Mouse (Mus musculus) limb, embryonic 10.5 days (tissue): ENCODE measurements around the gene Oaf. TPM values are rescaled to one million over a fixed set of nuclear protein-coding genes. Genes with fewer than 3 reads are reported as not detected.
A peak's percentile ranks its signal among the peaks of the same experiment; 100 is the strongest.

Experiments used
- DNase-seq: peaks from one replicate; pipeline ENCODE4 v3.0.0-alpha.2; 2017; ENCODE audit warnings: low spot score
- H3K27ac ChIP-seq: fragments of 300-500 bp; sonication (generic); 2 replicates; pipeline ENCODE4 v1.5.1; 2016; ENCODE audit warnings: mild to moderate bottlenecking
- H3K27me3 ChIP-seq: fragments of 300-500 bp; sonication (generic); 2 replicates; pipeline ENCODE4 v1.6.1; 2016; ENCODE audit warnings: low read depth, mild to moderate bottlenecking; ENCODE audit not compliant: poor library complexity, severe bottlenecking
- H3K36me3 ChIP-seq: fragments of 300-500 bp; sonication (generic); 2 replicates; pipeline ENCODE4 v1.6.1; 2016; ENCODE audit warnings: mild to moderate bottlenecking, moderate library complexity
- H3K4me1 ChIP-seq: fragments of 300-500 bp; sonication (generic); 2 replicates; pipeline ENCODE4 v1.6.1; 2016
- H3K4me3 ChIP-seq: fragments of 300-500 bp; sonication (generic); 2 replicates; pipeline ENCODE4 v1.5.1; 2016; ENCODE audit warnings: mild to moderate bottlenecking, moderate library complexity
- H3K9me3 ChIP-seq: fragments of 300-500 bp; sonication (generic); replicated peaks from 2 replicates; pipeline ENCODE4 v1.6.1; 2016; ENCODE audit warnings: mild to moderate bottlenecking
- WGBS: fragments of 180-500 bp; shearing (Covaris S2); methylation state at CpG from one replicate; pipeline ENCODE4 v1.1.7; 2016; 5-methylcytosine and 5-hydroxymethylcytosine counted together
- polyA plus RNA-seq: library from polyadenylated mRNA; unstranded; fragments of >200 nt; fragmentation: Nextera tagmentation; extraction: Ambion mirVana; gene quantifications from 2 replicates; pipeline ENCODE4 v1.2.1, GENCODE M21; 2016

Gene Oaf
- polyA plus RNA-seq, 1 experiment from 2014 or later = 87.4 TPM

DNA sequence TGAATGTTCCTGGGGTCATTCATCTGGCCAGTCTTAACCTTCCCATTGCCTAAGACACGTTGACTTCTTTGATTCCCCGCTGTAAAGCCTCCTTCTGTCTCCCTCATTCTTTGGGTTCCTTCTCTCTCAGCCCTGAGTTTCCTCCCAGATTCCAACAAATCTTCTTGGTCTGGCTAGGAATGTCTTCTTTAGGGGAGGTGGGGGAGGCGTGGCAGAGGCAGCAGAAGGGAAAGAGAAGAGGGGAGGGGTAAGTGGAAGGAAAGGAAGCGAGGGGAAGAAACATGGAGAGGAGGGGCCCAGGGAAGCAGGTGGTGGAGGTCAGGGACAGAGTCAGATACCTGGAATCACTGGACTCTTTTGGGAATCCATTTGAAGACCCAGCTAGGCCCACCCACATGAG is 22.7 kb upstream of the Oaf start:
- no peaks in the 10 kb centered on the region for H3K36me3 ChIP-seq
- H3K4me1 ChIP-seq = peaks cover 74% of the 10 kb centered on the region
- peak overlapping the region; percentile 95 for H3K27ac ChIP-seq
- no peak for DNase-seq
- no peaks in the 10 kb centered on the region for H3K9me3 ChIP-seq
- WGBS = 37% methylated on average over 4 of the region's 4 CpGs
- no peak overlapping the region for H3K4me3 ChIP-seq
- H3K27me3 ChIP-seq = no peaks in the 10 kb centered on the region

- Histone ChIP-seq H3K4me3 (no peak overlapping the region), H3K27me3 (no peaks in the 10 kb centered on the region), H3K36me3 (no peaks in the 10 kb centered on the region), H3K27ac (peak overlapping the region; percentile 95), H3K4me1 (peaks cover 77% of the 10 kb centered on the region), H3K9me3 (no peaks in the 10 kb centered on the region)
- no peak for DNase-seq
- WGBS = 23% methylated on average over 2 of the region's 2 CpGs
These were observed 22.2 kb upstream of the Oaf start for GRCm38 (mm10) chr9:43261941-43262340.

DNA sequence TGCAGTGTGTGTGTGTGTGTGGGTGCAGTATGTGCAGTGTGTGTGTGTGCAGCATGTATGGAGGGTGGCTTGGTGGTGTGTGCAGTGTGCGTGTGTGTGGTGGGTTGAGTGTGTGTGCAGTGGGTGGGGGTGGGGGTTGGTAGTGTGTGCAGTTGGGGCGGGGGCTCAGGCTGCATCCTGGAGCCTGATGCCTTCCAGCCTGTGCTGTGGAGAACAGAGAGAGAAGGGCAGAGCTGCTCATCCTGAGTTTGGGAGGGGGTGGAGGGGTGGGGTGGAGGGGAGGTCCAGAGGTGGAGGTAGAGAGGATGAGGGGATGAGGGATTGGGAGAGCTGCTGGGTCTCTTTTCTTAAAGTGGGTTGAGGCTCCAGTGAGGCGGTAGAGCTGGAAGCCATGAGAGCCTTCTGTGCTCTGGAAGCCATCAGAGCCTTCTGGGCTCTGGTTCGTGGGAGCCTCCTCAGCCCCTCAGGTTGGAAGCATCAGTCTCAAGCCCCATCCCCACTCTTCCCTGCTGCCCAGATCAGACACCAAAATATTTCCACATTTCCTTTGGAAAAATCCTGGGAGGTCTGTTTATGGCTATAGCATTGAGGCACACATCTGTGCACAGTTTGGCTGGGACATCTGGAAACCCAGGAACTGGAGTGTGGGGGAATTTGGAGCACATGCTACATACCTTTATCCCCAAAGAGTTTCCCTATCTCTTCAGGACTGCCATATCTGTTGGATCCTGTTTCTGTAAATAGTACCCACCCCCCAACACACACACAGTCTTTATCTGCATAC is 21.6 kb upstream of the Oaf start:
- Histone ChIP-seq H3K27ac (peak overlapping the region; percentile 95), H3K36me3 (no peaks in the 10 kb centered on the region), H3K9me3 (no peaks in the 10 kb centered on the region), H3K4me3 (peak overlapping the region; percentile 18), H3K4me1 (peaks cover 83% of the 10 kb centered on the region), H3K27me3 (no peaks in the 10 kb centered on the region)
- 32% methylated on average over 4 of the region's 4 CpGs for WGBS
- peak; percentile 73 for DNase-seq

DNA sequence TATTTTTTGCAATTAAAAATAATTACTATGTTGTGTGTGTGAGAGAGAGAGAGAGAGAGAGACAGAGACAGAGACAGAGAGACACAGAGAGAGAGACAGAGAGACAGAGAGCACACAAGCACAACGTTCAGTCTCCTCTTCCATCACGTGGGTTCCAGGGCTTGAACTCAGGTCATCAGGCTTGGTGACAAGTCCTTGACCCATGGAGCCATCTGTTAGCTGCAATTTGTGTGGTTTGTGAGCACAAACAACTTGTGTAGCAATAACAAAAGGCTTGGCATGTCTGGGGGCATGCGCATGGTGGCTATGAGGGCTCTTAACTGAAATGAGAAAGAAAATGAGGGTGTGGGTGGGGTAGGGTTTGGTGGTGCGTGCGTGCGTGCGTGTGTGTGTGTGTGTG is 20.9 kb upstream of the Oaf start:
- Histone ChIP-seq H3K27ac (peak overlapping the region; percentile 95), H3K4me3 (no peak overlapping the region), H3K27me3 (no peaks in the 10 kb centered on the region), H3K9me3 (no peaks in the 10 kb centered on the region), H3K4me1 (peaks cover 87% of the 10 kb centered on the region), H3K36me3 (no peaks in the 10 kb centered on the region)
- DNase-seq = no peak
- WGBS = 79% methylated on average over 7 of the region's 7 CpGs

- Histone ChIP-seq H3K36me3 (no peaks in the 10 kb centered on the region), H3K4me1 (peaks cover 88% of the 10 kb centered on the region), H3K9me3 (no peaks in the 10 kb centered on the region), H3K27ac (peak overlapping the region; percentile 96), H3K4me3 (peak overlapping the region; percentile 42), H3K27me3 (no peaks in the 10 kb centered on the region)
- peak; percentile 83 for DNase-seq
- 3% methylated on average over 5 of the region's 5 CpGs for WGBS
These were observed 13.6 kb upstream of the Oaf start for GRCm38 (mm10) chr9:43253271-43253681.

DNA sequence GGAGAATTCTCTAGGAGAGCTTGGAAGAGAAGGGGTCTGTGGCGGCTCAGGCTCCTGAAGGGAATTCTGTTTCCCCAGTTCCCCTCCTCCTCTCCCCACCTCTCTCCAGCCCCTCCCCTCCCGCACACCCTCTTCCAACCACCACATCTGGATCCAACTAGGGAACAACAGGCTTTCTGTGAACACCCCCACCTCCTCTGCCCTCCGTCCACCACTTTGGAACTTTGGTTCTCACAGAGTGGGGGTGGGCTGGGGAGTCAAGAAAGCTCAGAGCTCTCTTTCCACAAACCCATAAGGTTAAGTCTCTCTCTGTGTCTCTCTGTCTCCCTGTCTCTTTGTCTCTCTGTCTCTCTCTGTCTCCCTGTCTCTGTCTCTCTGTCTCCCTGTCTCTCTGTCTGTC is 13.1 kb upstream of the Oaf start:
- 16% methylated on average over 3 of the region's 3 CpGs for WGBS
- no peaks in the 10 kb centered on the region for H3K36me3 ChIP-seq
- peak overlapping the region; percentile 96 for H3K27ac ChIP-seq
- H3K4me1 ChIP-seq = peaks cover 90% of the 10 kb centered on the region
- H3K9me3 ChIP-seq = no peaks in the 10 kb centered on the region
- H3K27me3 ChIP-seq = no peaks in the 10 kb centered on the region
- H3K4me3 ChIP-seq = peak overlapping the region; percentile 42
- DNase-seq = peak; percentile 86

DNA sequence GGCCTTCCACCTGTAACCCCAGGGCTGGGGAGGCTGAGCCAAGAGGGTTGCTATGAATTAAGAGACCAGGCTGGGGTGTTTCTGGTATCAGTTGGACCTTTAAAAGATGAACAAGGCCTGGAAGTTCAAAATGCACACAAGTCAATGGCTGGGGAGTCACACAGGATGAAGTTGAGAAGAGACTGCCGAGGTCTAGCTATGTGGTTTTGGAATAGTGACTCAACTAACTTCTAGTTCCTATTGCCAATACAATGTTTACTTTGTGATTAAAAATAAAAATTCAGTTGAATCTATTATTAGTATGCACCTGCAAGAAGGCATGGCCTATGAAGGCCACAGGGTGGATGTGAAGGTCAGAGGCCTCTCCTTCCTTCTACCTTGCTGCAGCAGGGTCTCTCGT is 12.1 kb upstream of the Oaf start:
- WGBS = 94% methylated on average over 2 of the region's 2 CpGs
- DNase-seq = no peak
- Histone ChIP-seq H3K36me3 (no peaks in the 10 kb centered on the region), H3K4me3 (no peak overlapping the region), H3K27me3 (no peaks in the 10 kb centered on the region), H3K9me3 (no peaks in the 10 kb centered on the region), H3K4me1 (peaks cover 91% of the 10 kb centered on the region), H3K27ac (peak overlapping the region; percentile 96)

GRCm38 (mm10) chr9:43246738-43247180 is 7.0 kb upstream of the Oaf start:
- H3K27ac ChIP-seq = peak overlapping the region; percentile 68

DNA sequence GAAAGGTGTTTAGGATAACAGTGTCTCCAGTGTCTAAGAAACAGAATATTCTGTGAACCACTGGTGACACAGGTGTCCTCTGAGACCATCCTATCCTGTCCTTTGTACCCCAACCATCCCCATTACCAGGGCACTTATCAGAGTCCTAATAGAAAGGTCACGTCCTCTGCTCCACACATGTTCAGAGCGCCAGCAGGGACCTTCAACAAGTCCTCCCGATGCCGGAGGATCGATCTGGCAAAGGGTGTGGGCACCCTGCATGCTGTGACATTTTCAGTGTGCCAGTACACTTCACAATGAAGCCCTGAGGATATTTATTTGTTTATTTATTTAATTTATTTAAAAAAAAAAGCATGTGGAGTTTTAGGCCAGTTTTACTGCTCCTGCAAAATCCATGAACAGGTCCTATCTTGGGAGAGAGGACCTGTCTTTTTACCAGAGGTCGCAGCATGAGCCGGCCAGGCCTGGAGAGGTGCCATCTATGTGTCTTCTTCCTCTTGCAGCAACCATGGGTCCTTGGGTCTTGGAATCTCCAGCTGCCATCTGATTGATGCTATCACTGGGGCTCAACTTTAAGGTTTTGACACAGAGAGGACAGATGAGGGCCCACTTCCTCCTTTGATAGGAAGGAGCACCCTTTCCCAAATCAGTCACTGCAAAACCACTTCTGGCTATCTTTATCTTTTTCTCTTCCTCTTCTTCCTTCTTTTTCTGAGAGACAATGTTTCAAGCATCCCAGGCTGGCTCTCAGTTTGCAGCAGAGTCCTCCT is 6.3 kb upstream of the Oaf start:
- H3K4me3 ChIP-seq = no peak overlapping the region
- H3K27ac ChIP-seq = peak overlapping the region; percentile 68
- no peak for DNase-seq
- H3K36me3 ChIP-seq = no peaks in the 10 kb centered on the region
- no peaks in the 10 kb centered on the region for H3K27me3 ChIP-seq
- H3K4me1 ChIP-seq = peaks cover 82% of the 10 kb centered on the region
- no peaks in the 10 kb centered on the region for H3K9me3 ChIP-seq
- WGBS = 85% methylated on average over 7 of the region's 7 CpGs

More at GRCm38 (mm10) chr9:43246738-43247180, 7.0 kb upstream of the Oaf start:
- WGBS = 32% methylated on average over 10 of the region's 10 CpGs
- Histone ChIP-seq H3K36me3 (no peaks in the 10 kb centered on the region), H3K27me3 (no peaks in the 10 kb centered on the region), H3K4me3 (no peak overlapping the region), H3K9me3 (no peaks in the 10 kb centered on the region), H3K4me1 (peaks cover 82% of the 10 kb centered on the region)
- DNase-seq = peak; percentile 45

- 75% methylated on average over 5 of the region's 5 CpGs for WGBS
- no peak overlapping the region for H3K4me3 ChIP-seq
- H3K27ac ChIP-seq = no peak overlapping the region
- no peaks in the 10 kb centered on the region for H3K9me3 ChIP-seq
- H3K27me3 ChIP-seq = no peaks in the 10 kb centered on the region
- no peak for DNase-seq
- peaks cover 86% of the 10 kb centered on the region for H3K4me1 ChIP-seq
- 0 out of 2 replicates have a peak, but pooled peaks cover 4% of the 10 kb centered on the region for H3K36me3 ChIP-seq
These were observed 2.7 kb upstream of the Oaf start for GRCm38 (mm10) chr9:43242432-43242831.

DNA sequence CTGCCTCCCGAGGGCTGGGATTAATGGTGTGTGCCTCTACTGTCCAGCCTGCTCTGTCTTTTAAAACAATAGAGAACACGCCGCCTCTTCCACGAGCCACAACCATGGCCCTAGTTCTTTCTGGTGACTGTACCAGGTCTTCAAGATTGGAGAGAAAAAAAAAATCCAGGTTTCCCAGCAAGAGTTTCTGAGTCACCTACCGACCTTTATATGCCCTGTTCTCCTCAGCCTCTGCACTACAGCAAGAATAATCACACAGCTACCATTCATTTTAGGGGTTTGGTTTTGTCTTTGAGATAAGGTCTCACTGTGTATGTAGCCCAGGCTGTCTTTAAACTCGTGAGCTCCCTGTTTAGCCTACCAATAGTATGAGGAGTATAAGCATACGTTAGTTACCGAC is 2.3 kb upstream of the Oaf start:
- H3K27ac ChIP-seq = peak overlapping the region; percentile 93; the same call in 1 of the 2 replicates

DNA sequence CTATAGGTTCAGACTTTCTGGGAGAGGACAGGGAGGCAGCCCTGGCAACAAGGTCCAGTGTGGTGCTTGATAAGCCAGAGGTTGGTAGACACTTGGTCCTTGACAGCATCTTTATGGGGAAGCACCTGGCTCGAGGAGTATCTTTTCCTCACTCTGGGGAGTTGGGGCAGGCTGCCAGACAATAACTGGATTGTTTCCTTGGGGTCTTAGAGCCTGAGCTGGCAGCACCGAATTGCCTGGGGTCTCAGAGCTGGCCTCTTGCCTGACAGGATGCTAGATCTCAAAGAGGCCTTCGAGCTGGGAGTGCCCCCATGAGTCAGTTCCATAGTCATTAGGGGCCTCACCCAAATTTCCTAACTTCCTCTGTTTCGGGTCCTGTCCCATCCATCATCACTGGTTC is 1.6 kb upstream of the Oaf start:
- WGBS = 54% methylated on average over 4 of the region's 4 CpGs
- no peak overlapping the region for H3K4me3 ChIP-seq
- H3K9me3 ChIP-seq = no peaks in the 10 kb centered on the region
- peak overlapping the region; percentile 93 for H3K27ac ChIP-seq
- peaks cover 86% of the 10 kb centered on the region for H3K4me1 ChIP-seq
- H3K27me3 ChIP-seq = no peaks in the 10 kb centered on the region
- peaks cover 14% of the 10 kb centered on the region for H3K36me3 ChIP-seq
- DNase-seq = no peak

More for the DNA sequence above, 2.3 kb upstream of the Oaf start:
- Histone ChIP-seq H3K36me3 (peaks cover 8% of the 10 kb centered on the region; the same call in 1 of the 2 replicates), H3K4me1 (peaks cover 86% of the 10 kb centered on the region), H3K27me3 (no peaks in the 10 kb centered on the region), H3K9me3 (no peaks in the 10 kb centered on the region), H3K4me3 (no peak overlapping the region)
- 85% methylated on average over 8 of the region's 8 CpGs for WGBS
- DNase-seq = no peak

DNA sequence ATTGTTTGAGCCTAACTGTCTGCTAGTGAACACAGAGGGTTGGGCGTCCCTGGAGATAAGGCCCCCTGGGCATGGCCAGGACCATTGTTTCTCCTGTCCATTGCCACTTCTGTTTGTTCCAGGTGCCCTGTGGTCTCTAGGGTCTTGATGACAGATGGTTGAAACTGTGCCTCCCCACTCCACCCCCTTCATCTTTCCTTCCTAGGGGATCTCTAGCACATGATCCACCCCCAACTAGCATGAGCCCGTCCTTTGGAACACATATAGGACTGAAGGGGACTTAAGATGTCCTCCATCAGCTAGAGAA is 836 bp upstream of the Oaf start:
- WGBS = 37% methylated on average over 2 of the region's 2 CpGs
- H3K4me3 ChIP-seq = peak overlapping the region; percentile 85
- peaks cover 22% of the 10 kb centered on the region for H3K36me3 ChIP-seq
- peak overlapping the region; percentile 93 for H3K27ac ChIP-seq
- DNase-seq = no peak
- no peaks in the 10 kb centered on the region for H3K9me3 ChIP-seq
- no peaks in the 10 kb centered on the region for H3K27me3 ChIP-seq
- peaks cover 84% of the 10 kb centered on the region for H3K4me1 ChIP-seq
